Mouse (Mus musculus) brain, embryonic 14.5 days (tissue): ENCODE results near the gene Vav3.

Source experiments
- CTCF ChIP-seq: fragments of 200-500 bp; IDR thresholded peaks from 2 replicates; pipeline ENCODE4 v1.5.1; 2012; ENCODE audit warnings: inconsistent platforms, mild to moderate bottlenecking, moderate library complexity, borderline replicate concordance; ENCODE audit not compliant: insufficient read depth, insufficient read length; ENCODE audit errors: extremely low read depth
- POLR2A ChIP-seq: fragments of 200-500 bp; IDR thresholded peaks from 2 replicates; pipeline ENCODE4 v1.6.1; 2012; ENCODE audit warnings: mild to moderate bottlenecking, inconsistent platforms, borderline replicate concordance; ENCODE audit not compliant: poor library complexity, insufficient read depth, insufficient read length, severe bottlenecking; ENCODE audit errors: extremely low read depth

DNA sequence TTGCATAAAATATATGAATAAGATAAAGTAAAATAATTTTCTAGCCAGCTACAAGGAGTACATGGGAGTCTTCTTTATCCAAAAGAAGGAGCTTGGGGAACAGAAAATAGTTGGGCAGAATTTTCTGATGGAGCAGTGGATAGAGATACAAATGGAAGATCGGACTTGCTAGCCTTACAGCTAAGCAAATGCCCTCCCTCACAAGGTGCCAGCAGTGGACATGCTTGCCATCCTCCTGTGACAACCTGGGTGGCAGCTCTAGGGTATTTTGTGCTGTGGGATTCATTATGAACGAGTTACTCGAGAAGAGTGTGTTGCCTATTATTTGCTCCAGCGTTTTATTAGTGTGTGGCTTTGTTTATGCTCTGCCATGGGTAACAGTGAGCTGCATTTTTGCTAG is 37.8 kb downstream of the Vav3 start:
- TF ChIP-seq CTCF (no peak), POLR2A (no peak)
